Mouse (Mus musculus) myocyte (in vitro differentiated cells): ENCODE data around the gene Fam193a.

Experiments used
- CEBPB ChIP-seq: IDR thresholded peaks from 2 replicates; pipeline ENCODE4 v1.6.1; 2011; ENCODE audit warnings: mild to moderate bottlenecking, moderate library complexity; ENCODE audit not compliant: poor library complexity, insufficient read depth, severe bottlenecking
- MAX ChIP-seq: IDR thresholded peaks from one replicate; pipeline ENCODE4 v1.6.1; 2011; ENCODE audit warnings: low read depth, mild to moderate bottlenecking, control low read depth
- POLR2A ChIP-seq: IDR thresholded peaks from one replicate; pipeline ENCODE4 v1.6.1; 2011; ENCODE audit warnings: low read depth, mild to moderate bottlenecking, control low read depth, moderate library complexity; ENCODE audit not compliant: insufficient read length

- TF ChIP-seq MAX: no peak
- no peak for TF ChIP-seq POLR2A
- TF ChIP-seq CEBPB: no peak
Observed at GRCm38 (mm10) chr5:34372141-34372540, 2.4 kb downstream of the Fam193a start.
